Mouse (Mus musculus) lung, postnatal 10 days (tissue): ENCODE measurements around the gene Ston1.

Experiments used
- DNase-seq: peaks from one replicate; pipeline ENCODE4 v3.0.0; 2021

Gene Ston1

DNA sequence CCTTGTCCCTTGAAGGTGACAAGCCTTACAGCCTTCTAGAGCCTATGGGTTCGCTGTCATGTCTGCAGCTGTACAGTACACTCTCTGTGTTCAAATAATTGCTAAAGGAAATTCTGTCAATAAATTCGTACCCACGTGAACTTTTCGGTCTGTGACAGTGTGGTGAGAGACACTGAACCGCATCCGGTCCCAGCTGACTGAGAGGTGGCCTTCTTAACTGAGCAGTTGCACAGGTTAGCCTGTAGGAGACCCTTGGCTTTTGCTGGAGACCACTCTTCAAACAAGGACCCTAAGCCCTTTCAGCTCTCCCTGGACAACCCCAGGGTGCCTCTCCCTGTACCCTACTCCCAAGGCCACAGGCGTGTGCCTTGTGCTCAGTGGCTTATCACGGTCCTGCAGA, 9.3 kb upstream of the Ston1 start:
- no peak for DNase-seq

DNA sequence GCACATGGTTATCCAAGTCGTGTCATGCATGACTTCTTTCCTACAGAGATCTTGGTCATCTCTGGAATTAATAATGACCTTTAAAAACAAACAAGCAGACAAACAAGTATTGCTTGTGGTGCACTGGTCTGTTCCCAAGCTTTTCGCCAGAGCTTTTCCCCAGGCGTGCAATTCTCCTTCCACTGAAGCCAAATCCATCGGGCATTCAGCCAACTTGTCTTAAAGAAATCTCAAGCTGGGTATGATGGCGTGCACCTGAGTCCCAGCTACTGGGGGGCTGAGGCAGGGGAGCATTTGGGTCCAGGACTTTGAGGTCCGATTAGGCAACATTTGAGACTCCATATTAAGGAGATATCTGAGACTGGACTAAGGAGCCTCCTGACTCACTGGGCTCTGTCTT, 7.2 kb upstream of the Ston1 start:
- no peak for DNase-seq

DNA sequence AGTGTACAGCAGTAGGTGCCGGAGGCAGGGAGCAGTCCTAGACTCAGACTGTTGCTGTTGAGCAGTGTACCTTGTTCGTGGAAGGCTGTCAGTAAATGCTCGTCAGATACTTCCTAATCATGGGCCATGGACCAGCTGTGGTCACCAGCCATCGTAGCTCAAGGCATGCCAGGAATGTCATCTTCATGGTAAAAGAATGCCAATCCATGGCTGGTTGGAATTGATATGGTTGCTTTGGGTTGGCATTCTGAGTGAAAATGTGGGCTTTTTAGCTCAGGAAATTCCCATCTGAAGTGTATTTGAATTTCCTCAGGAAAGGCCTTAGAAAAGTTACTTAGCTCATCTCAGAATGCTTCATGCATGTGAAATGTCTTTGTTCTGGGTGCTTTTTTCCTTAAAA, 2.4 kb upstream of the Ston1 start:
- DNase-seq, result no peak

DNA sequence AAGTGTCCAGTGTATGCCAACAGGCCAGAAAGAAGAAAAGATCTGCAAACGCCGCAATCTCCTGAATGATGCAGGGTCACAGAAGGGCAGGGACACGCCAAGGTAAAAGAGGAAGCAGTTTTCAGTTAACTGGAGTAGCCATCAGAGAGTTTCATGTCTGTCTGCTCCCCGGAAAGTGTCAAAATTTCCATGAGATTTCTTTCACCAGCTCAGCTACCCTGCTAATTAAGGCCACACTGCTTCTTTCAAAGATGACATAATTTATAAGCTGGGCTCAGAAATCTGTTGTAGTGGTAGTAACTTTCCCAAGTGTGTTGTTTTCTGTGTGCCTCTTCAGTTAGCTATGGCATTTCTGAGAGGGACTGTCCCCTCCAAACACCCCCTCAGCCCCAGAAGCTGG, 1.4 kb upstream of the Ston1 start:
- DNase-seq, result no peak

DNA sequence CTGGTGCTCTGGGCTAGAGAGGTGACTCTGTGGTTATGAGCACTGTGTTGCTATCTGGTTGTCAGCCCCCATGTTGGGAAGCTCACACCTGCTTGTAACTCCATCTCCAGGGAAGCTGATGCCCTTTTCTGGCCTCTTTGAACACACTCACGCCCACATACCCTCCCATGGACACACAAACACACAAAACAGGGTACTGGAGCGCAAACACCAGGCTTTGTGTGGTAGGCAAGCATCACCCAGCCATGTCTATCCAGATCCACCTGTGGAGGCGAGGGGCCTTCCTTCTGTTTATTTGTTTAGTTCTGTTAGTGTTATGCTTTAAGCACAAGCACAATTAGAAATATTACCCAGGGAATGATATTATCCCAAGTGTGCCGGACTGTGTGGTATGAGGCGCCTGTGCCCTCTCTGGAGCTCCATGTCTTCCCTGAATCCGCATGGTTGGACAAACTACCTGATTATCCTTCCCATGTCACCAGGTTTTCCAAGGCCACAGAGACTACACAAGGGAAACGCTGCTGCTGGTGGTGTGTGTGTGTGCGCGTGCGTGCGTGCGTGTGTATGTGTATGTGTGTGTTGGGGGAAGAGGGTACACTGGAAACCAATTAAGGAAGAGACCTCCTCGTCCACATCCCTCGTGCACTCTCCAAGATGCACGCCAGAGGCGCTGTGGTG, 801 bp upstream of the Ston1 start:
- peak; percentile 89 for DNase-seq

DNA sequence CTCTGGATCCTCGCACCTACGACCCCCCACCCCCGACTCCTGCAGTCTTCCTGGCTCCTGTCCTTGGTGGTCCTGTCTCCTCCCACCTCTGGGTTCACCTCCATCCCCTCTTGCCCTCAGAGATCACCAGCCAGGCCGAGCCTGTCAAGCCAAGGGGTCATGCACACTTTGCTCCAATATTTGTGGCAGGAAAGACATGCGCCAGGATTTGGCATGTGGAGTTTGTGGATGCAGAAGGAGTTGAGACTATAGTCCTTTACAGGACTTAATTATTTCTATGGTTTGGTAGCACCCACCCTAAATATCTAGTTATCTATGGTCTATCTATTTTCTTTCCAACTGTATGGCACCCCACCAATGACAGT, 554 bp downstream of the Ston1 start:
- no peak for DNase-seq

DNA sequence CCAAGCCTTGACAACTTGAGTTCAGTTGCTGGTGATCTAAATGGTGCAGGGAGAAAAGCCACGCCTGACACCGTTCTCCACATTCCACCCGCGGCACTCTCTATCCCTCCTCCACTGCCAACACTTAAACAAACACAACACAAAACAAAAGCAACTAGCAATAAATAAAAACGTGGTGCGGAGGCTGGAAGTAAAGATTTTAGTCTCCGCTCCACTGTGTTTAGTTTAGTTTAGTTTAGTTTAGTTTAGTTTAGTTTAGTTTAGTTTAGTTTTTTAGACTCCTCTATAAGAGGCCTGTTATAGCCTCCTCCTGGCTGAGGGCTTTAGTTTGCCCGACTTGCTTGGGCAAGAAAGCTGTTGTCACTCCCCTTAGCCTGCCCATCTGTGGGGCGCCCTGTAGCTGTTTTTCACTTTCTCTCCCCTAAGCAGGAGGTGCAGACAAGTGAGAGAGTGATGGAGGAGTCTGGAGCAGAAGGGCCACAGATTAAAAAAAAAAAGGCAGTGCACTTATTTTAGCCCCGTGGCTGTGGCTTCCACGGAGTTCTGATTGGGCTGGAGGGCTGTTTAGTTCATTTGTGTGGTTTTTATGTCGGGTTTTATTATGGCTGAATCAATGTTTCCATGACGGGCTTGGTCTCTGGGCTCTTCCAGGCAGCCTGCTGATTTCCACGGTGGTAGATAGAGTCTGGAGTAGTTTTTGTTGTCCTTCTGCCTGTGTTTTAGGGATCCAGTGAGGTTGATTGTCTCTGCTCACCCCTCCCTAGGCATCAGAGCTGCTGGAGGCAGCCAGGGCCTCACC, 1.3 kb downstream of the Ston1 start:
- peak; percentile 24 for DNase-seq

DNA sequence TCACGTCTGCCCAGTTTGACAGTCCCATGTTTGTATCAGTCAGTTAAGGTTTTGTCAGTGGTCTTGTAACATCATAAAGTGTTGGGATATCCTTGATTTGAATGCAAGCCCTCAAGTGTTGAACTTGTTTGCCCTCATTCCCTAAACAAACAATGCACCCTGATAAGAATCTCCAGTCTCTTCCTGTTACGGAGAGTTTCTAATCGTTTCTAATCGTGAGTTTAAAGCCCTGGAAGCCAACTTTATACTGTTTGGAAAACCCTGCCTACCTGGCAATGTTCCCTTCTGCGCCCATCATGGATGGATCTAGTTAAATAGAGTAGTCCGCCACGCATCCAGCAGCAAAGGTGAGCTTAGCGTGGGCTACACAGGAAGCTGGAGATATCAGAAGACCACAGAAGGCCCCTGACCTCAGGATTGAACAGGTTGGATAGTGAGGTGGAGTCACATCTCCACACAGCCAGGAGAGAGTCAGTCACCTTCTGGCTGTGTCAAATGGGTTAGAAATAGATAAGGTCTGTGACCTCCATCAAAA, 3.1 kb downstream of the Ston1 start:
- peak; percentile 24 for DNase-seq

DNA sequence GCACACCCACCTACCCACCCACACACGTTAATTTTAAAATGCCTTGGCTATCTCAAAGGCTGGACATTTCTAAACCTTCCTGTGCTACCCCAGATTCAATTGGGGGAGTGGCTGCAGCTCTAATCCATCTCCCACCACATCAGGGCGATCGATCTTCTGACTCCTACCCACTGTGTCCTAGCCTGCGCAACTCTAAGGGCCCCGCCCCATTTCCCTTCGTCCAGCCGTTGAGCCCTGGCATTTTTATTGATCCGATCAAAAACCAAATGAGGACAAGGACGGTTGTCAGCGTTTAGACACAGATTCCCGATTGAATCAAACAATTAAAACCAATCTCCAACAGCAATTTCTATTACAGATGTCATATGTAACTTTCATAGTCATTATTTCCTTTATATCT, 6.5 kb downstream of the Ston1 start:
- no peak for DNase-seq

DNA sequence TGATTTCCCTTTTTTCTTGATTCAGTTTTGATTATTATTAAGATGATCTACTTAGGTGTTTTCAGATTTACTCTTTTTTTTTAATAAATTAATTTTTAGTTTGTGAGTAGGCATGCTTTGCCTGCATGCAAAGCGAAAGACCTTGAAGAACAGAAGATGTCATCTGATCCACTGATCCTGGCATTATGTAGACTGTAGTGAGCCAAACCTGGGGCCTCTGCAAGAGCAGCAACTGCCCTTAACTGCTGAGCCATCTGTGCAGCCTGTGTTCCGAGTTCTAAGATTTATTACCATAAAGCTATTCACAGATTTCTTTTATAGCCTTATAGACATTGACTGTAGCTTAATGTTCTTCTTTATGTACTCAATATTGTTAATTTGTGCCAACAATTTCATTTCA, 8.6 kb downstream of the Ston1 start:
- no peak for DNase-seq

DNA sequence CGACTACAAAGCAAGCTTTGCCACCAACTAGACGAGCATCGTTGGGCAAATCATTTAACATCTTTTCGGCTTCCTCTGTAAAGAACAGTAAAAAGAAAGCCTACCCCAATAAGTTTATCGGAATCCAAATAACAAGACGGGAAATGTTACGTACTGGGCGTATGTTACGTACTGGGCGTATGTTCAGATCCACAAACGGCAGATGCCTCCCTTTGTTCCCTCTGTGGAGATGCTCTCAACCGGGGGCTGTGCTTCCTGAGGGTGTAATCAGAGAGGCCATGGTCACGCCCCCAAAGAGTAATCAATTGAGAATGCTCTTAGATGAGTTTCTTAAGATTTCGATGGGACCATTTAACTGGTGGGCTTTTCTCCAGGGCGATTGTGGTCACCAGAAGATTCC, 11.9 kb downstream of the Ston1 start:
- DNase-seq, result no peak

DNA sequence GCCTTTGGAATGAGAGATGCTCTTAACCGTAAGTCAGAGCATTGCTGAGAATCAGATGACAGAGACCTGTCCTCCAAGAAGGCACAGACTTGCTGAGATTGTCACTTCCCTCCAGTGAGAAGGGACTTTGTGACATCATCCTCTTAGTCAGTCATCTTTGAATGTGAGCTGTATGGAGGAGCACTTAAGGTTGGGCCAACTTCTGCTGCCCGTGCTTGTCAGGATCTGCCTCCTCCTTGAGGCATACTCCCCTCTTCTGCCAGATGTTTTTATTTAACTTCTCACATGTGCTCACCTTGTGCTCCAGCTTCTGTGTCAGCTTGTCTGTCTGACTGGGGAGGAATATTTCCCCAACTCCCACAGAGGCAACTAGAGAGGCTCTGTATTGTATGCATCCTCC, 13.6 kb downstream of the Ston1 start:
- DNase-seq, result no peak

DNA sequence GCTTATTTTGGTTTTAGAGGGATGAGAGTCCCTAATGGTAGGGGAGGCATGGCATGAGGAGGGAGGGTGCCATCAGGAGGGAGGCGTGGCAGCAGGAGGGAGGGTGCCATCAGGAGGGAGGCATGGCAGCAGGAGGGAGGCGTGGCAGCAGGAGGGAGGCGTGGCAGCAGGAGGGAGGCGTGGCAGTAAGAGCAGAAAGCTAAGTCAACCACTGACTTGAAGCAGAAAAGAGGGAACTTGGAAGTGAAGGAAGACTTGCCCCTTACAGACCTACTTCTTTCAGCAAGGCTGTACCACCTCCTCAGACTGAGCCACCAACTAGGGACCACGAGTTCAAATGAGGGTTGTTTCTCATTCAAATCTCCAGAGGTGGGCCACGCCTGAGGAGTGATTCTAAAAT, 15.7 kb downstream of the Ston1 start:
- DNase-seq, result no peak

DNA sequence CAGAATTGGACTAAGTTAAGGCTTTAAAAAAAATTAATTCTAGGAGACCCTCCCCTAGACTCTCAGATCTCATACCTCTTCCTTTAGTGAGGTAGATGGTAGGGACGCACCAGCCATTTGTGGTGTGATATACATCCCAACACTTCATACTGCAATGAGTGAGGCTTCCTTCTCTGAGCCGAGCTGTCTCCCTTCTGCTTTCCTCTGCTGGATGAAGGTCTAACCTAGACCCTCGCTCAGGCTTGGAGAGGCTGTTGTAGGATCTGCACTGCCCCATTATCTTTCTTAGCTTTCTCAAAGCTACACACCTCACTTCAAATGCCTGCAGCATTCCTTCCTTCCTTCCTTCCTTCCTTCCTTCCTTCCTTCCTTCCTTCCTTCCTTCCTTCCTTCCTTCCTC, 16.2 kb downstream of the Ston1 start:
- no peak for DNase-seq

DNA sequence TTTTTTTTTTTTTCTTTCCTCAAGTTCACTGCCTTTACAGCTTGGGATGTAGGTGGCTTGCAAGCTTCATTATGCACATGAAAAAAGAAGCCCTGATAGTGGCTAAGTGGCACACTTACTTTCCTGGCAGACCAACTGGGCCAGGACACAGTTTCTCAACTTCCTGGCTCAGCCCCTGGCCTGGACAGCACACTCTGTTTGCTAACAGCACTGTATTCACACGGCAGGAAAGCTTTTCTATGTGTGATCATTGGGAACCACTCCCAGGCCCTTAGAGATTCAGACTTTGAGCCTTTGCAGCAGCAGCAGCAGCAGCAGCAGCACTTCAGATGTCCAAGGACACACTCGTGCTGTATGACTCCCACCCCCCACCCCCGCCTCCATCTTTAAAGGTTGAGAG, 16.8 kb downstream of the Ston1 start:
- peak; percentile 58 for DNase-seq

DNA sequence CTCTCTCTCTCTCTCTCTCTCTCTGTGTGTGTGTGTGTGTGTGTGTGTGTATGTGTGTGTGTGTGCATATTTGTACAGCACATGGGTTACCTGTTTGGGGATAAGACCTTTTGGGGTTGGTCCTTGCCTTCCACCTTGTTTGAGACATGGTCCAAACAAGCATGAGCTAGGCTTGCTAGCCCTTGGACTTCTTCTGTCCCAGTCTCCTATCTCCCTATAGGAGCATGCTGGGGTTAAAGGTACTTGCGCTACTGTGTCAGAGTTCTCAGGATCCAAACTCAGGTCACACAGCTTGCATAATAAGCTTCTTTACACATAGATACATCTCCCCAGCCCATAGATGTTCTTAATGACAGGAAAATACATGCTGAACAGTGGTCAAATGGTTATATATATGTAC, 17.2 kb downstream of the Ston1 start:
- DNase-seq, result no peak

DNA sequence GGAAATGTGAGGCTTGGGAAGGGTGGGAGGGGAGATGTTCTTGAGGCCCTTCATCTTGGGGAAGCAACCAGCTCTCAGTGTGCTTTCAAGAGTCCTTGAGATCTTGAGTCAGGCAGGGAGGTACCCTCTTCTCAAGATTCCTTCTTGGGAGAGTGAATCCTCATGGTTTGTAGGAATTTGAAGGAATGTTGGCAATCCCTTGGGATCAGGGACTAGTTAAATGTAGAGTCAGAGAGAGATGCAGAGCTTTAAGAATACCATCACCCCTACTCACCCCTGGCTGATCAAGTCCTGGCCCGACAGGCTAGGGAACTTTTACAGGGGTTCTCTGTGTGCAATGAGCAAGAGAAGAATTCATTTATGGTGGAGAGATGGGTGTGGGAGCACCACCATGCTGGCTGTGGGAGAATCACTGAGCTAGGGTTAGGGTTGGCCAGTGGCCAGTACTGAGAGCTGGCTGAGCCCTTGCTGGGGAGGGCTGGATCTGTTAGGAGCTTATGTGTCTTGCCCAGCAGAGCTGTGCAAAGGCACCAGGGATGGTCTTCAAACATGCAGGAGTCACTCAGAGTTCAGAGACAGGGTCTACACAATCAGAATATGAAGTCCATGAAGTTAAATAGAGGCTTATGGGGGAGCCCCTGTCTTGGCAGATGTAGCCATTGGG, 18.1 kb downstream of the Ston1 start:
- DNase-seq, result no peak

DNA sequence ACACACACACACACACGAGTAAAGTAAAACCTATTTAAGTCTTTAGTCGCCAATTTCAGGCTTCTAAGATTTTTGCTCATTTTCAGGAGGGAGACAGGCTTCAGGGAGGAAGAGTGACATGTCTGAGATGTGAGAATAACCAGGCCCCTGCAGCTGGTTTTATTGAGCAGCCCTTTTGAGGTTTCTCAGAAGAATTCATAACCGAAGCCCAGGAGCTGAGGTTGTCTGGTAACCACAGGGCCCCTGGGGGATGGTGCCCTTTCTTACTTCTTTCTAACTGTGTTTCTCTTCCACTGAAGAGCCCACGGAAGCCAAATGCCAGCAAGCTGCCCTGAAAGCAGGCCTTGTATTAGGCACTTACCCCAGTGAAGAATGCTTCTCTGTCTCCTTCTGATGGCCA, 23.5 kb downstream of the Ston1 start:
- no peak for DNase-seq

DNA sequence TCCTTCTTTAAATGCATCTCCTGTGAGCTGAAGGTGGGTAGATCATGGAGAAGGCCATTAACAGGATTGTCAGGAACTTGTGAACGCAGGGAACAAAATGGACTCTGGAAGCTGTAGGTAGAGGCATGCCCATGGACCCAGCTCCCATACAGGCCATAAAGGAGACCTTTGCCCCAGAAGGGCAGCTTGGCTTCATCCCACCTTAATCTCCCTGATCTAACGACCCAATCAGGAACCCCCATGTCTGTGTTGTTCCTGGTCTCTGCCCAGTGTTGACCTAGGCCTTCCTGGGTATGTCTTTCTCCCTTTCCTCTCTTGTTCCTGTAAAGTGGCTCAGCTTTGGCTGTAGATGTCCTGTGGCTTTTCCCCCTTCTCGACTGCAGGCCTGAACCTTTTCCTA, 23.9 kb downstream of the Ston1 start:
- no peak for DNase-seq

DNA sequence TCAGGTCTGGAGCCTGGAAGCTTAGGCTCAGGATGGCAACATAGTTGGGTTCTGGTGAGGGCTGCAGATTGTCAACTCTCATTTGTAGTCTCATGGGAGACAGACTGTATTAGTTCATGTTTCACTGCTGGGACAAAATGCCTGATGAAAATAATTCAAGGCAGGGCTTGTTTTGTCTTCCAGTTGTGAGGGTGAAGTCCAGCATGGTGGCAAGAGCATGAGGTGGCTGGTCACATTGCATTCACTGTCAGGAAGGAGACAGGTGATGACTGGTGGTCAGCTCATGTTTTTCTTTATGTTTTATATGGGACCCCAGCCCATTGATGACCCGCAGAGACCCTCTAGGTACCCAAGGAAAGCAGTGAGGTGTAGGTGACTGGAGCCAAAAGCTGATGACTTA, 25.2 kb downstream of the Ston1 start:
- DNase-seq, result no peak

DNA sequence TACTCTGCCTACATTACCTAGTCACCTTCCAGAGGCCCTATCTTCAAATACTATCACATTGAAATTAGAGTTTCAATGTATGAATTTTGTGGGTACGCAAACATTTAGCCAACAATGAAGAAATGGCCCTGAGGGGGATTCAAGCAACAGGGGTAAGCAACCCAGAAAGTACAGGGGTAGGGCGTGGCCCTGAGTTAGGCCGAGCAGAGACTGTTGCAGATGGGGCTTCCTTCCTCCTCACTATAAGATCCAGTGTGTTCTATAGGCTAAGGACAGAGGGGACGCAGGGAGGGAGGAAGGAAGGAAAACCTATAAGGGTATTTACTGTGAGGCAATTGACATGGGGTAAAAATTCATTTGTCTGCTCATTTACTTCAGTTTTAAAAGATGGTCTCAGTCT, 26.9 kb downstream of the Ston1 start:
- DNase-seq, result no peak

DNA sequence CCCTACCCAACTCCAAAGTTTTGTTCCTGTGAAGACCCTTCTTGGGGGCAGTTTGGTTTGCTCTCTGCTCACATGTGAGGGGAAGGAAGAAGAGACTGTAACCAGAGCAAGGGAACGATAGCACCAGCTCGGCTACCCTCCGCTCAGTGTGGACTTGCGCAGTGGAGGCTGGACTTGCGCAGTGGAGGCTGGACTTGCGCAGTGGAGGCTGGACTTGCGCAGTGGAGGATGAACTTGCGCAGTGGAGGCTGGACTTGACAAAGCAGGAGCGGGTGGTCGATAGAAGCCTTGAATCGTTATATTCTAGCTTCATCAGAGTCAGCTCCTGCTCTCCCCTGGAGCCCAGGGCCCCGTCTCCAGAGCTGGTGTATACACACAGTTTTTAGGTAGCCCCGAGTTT, 27.9 kb downstream of the Ston1 start:
- DNase-seq, result no peak

DNA sequence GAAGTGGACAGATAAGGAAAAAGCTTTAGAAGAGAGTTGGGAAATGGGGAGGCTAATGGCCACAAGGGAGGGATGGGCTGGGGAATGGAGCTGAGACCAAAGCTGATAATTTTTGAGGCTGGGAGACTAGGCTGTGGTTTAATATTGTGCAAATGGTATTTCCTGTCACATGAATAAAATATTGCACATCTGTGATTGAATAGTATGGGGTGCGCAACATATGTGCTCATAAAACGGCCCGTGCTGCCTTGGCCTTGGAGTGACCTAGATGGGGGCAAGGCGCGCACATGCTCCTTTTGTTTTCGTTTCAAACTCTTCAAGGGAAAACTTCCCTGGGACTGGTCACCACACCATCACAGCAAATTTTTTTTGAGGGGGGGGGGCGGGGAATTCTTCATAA, 28.4 kb downstream of the Ston1 start:
- no peak for DNase-seq

DNA sequence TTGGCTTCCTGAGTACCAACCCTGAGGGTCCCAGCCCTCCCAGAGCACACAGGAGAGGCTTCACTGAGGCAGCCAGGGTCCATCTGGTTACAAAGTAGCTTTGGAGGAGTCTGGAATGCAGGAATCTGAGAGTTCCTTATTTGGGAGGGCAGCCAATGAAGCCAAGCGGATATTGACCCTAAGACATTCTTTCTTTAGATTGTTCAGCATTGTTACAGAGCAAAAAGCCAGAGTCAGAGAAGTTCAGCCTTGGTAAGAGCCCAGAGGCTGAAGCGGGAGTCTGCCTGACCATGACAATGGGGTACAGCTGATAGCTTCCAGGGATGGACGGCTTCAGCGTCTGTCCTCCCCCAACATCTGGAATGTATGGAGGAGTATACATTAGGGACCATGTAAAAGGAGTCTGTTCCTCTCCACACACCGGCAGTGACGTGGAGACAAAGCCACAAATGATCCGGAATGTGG, 28.9 kb downstream of the Ston1 start:
- DNase-seq, result peak; percentile 41
